Mouse (Mus musculus): ENCODE data around the gene Col5a3. TPM values are rescaled to one million over a fixed set of nuclear protein-coding genes. Genes with fewer than 3 reads are reported as not detected.

Gene Col5a3
- total RNA-seq, 2 experiments from 2014 or later, result 2.3 to 2.7 TPM

DNA sequence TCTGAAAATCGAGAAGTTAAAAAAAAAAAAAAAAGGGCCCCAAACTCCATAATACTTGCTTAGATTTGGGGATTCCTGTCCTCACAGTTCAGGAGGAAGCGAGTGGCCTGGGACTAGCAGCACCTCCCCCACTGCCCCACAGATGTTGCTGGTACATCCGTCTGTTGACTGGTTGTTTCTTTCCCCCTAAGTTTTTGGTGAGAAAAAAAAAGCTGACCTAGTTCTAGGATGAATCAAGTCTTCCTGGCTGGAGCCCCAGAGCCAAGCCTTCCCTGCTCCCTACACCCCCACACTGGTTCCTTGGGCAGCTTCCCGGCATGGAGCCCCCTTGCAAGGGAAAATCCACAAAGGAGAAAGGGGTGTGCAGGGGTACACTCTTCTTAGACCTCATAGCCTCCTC, 4.6 kb downstream of the Col5a3 start:
- no peak for DNase-seq (ENCODE audit: low spot score in 2 of 2)

DNA sequence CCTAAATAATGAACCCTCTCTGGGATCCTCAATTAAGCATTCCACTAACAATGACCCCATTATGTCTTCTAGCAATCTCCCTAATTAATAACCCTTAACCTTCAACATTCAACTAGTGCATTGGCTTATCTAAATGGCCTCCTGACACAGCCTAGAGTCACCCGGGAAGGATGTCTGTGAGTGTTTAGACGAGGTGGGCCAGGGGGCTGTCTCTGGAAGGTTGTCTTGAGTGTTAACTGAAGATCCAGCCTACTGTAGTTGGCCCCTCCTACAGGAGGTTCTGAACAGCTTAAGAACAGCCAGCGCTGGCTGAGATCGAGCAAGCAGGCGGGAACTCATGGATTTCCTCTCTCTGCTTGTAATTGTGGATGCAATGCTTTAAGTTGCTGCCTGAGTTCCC, 9.2 kb downstream of the Col5a3 start:
- no peak for DNase-seq (ENCODE audit: low spot score in 2 of 2)

DNA sequence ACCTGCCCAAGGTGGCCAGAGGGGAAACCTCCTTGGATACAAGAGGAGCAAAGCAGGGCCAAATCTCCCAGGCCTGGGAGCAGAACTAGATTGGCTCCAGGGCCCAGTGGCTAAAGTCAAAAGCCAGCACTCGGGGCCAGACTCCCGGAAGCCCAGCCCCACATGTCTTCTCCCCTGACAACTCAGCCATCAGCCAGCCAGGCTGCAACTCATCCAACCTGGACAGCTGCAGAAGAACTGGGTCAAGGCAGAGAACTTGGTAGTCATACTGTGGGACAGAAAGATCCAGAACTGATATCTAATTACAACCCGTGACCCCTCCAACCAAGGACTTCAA, 9.7 kb downstream of the Col5a3 start:
- no peak for DNase-seq (ENCODE audit: low spot score in 2 of 2)

DNA sequence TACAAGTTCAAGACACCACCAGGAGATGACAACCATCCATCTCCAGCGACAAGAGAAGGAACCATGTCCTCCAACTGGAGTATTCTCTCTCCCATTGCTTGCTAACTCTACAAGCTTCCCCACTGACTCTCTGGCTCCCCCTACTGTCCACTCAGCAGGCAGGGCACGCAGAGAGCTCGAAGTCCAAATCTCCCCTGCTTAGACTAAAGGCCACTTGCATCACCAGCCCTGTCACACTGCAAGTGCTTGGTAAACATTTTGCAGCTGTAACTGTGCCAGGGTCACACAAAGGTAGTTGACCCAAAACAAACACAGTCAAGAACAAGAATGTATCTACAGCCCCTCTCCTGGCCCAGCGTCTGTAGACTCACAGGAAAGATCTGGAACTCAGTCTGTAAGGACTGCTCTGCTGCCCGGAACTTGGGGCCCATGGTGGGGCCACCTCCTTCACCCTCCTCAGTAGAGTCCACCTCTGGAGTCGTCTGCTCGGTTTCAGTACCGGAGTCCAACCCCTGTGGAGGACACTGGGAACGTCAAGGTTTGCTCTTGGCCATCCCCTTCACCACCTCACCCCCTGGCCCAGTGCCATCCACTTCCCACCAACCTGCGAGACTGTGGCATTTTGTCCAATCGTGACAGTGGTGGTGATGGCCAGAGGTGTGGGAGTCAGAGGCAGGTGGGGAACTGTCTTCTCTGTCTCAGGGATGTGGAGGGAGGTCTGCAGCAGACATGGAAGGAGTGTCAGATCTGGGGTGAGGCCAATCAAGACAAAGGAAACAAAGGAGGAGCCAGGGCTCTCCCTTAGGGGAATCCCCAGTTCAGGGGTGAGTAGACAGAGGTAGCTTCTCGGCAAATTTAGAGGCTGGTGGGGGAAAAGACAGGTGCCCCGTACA, 10.4 kb downstream of the Col5a3 start:
- DNase-seq (ENCODE audit: low spot score in 2 of 2), result peak in 1 of 2 experiments; percentile 56

DNA sequence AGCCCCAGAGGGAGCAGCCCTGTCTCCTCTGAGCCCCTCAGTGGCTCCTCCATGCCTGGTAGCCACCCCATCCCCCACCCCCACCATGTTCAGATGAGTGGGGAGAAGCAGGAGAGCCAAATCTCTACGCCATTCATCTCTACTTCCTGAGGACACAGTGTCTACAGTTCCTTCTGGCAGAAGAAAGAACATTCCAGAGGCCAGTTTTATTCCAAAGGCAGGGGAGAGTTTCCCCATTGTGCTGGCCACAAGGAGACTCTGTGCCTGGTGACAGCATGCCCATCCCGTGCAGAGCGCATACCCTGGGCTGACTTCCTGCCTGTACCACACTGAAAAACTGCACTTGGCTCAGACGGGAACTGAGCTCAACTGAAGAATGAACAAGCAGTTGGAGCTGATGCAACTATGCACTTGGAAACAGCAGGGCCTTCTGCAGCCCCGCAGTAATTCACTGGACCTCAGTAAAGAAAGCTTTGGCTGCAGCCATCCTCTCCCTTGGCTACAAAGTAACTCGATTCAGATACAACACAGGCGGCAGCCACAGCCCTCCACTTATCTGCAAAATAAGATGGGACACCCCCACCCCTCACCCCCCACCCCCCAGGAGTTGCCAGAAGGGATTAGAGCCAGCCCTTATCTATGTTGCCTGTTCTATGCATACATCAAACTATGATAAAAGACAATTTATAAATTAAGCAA, 20.6 kb downstream of the Col5a3 start:
- DNase-seq (ENCODE audit: low spot score in 2 of 2), result peak; percentile 69 to 86

GRCm38 (mm10) chr9:20790345-20790744, 24.5 kb downstream of the Col5a3 start:
- DNase-seq (ENCODE audit: low spot score in 2 of 2), result no peak

- DNase-seq (ENCODE audit: low spot score in 2 of 2), result no peak
Observed at GRCm38 (mm10) chr9:20789651-20790050, 25.2 kb downstream of the Col5a3 start.

DNA sequence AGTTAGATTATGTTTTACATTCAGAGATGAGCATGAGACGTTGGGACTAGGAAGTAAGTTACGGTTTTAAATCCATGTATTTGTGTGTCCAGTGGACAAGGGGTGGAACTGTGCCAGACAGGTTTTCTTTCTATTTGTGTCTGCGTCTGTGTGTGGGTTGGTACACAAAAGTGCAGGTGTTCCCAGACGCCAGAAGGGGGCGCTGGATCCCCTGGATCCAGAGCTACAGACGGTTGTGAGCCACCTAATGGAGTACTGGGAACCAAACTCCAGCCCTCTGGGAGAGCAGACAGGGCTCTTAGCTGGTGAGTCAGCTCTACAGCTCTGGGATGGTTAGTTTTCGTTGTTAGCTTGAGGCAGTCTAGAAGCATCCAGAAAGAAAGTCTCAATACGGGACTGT, 26.9 kb downstream of the Col5a3 start:
- no peak for DNase-seq (ENCODE audit: low spot score in 2 of 2)

- DNase-seq (ENCODE audit: low spot score in 2 of 2), result no peak
Observed at GRCm38 (mm10) chr9:20785055-20785454, 29.8 kb downstream of the Col5a3 start.

- no peak for DNase-seq (ENCODE audit: low spot score in 2 of 2)
Observed at GRCm38 (mm10) chr9:20781286-20781685, 33.6 kb downstream of the Col5a3 start.

DNA sequence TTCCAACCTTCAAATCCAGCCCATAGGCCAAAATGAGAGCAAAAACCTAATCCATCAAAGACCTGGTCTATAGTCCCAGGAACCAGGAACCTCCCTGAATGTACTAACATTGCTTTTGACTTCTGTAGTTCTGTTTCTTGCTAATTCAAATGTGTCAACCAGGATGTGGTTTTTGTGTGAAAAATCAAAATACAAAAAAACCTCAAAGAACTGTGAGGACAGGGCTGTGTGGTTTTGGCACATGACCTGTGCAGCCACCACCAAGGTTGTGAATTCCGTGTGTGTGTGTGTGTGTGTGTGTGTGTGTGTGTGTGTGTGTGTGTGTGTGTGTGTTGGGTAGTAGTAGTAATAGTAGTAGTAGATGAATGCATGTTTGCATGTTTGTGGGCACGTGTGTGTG, 49.6 kb downstream of the Col5a3 start:
- DNase-seq (ENCODE audit: low spot score in 2 of 2), result no peak

DNA sequence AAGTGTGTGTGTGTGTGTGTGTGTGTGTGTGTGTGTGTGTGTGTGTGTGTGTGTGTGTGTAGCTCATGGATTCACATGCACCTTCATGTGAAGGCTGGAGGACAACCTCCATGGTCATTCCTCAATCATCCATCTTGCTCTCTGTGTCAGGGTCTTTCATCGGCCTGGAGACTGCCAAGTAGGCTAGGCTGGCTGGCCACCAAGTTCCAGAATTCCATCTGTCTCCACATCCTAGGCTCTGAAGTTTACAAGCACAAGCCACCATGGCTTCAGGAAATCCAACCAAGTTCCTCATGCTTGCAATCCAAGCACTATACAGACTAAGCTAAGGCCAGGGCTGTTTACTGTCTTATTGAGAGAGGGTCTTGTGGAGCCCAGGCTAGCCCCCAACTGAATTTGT, 51.8 kb downstream of the Col5a3 start:
- no peak for DNase-seq (ENCODE audit: low spot score in 2 of 2)

- no peak for DNase-seq (ENCODE audit: low spot score in 2 of 2)
Observed at GRCm38 (mm10) chr9:20762197-20762961, 52.5 kb downstream of the Col5a3 start.

GRCm38 (mm10) chr9:20761388-20761787, 53.5 kb downstream of the Col5a3 start:
- no peak for DNase-seq (ENCODE audit: low spot score in 2 of 2)

GRCm38 (mm10) chr9:20760813-20761212, 54.1 kb downstream of the Col5a3 start:
- DNase-seq (ENCODE audit: low spot score in 2 of 2), result no peak

DNA sequence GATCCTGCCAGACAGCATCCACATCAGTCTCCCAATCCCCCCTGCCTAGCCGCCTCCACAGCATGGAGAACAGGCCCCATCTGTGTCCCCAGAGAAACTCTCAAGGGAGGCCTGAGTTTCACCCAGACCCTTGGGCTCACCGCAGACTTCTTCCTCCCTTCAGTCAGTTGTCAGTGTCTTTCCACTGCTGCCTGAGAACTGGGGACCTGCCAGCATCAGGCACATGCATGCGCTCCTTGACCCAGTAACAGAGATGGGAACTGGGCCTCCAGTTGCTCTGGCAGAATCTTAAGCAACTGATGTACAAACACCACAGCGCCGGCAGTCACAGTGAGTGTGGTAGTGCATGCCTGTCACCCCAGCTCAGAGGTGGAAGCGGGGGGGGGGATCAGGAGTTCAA, 56.0 kb downstream of the Col5a3 start:
- no peak for DNase-seq (ENCODE audit: low spot score in 2 of 2)

DNA sequence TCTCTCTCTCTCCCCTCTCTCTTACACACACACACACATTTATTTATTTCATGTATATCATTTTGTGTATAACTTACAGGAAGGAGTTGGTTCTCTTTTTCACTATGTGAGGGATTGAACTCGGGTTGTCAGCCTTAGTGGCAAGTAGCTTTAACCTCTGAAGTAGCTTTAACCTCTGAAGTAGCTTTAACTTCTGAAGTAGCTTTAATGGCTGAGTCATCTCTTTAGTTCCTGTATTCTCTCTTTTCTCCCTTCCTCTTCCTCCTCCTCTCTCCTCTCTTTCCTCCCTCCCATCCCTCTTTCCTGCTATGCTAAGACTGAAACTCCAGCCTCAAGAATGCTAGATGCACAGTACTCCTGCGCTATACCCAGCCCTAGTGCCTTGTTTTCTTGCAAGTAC, 56.6 kb downstream of the Col5a3 start:
- no peak for DNase-seq (ENCODE audit: low spot score in 2 of 2)

DNA sequence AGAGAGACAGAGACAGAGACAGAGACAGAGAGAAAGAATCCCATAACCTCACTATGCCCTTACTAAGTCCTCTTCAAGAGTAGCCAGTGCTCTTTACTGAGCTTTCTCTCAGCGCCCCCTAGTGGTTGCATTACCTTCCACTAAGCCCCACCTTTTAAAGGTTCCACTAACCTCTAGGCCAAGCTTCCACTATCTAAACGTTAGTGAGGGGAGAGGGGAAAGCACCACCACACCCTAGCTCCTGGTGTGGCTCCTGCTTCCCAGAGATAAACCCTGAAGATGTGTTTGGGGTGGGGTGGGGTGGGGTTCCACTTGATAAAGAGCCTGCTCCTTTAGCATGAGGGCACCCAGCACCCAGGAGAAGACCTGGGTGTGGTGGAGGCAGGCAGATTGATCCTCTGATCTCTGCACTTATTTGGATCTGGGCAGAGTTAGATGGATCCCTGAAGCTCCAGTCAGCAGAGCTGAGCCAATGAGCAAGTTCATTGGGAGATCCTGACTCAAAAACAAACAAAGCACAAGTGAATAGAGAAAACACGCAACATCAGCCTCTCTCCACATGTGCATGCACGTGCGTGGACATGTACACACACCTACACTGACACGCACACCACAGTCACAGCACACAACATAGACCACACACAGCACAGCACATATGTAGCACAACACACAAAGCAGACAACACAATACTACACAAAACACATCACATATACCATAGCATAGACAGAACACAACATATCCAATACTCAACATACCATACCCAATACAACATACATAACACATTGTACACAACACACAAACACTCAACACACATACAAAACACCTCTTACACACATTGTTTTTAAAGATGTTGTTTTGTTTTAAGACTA, 57.5 kb downstream of the Col5a3 start:
- DNase-seq (ENCODE audit: low spot score in 2 of 2), result peak in 1 of 2 experiments; percentile 24

GRCm38 (mm10) chr9:20756081-20756700, 58.7 kb downstream of the Col5a3 start:
- DNase-seq (ENCODE audit: low spot score in 2 of 2), result no peak

DNA sequence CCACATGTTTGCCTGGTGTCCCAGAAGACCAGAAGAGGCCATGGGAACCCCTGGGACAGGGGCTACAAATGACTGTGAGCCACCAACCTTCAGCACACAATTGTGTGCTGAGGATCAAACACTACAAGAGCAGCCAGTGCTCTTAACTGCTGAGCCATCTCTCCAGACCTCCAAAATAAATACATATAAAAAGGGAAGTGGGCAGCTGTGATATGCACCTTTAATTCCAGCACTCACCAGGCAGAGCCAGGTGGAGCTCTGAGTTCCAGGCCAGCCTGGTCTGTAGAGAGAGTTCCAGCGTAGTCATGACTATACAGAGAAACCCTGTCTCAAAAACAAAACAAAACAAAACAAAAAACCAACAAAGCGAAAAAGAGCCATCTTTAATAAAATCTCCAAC, 60.5 kb downstream of the Col5a3 start:
- no peak for DNase-seq (ENCODE audit: low spot score in 2 of 2)
